Mouse (Mus musculus): Measurements from ENCODE around the gene Taco1. TPM values are rescaled to one million over a fixed set of nuclear protein-coding genes. Genes with fewer than 3 reads are reported as not detected.
"Not testable (repeated sequence)": the region's sequence is repeated elsewhere in the genome, so short reads cannot be mapped to it uniquely, and the experiment has no call there.

Taco1 gene
- polyA plus RNA-seq, 1 experiment from 2014 or later, result 9.6 TPM

GRCm38 (mm10) chr11:106065073-106065922, 563 bp upstream of the Taco1 start:
- Histone ChIP-seq H3K9ac (replicated peaks) (peak overlapping the region; percentile 88; the same call in 1 of the 2 replicates), H3K4me3 (replicated peaks) (peak overlapping the region; percentile 89), H3K27ac (no peak overlapping the region), H3K27me3 (no peaks in the 10 kb centered on the region), H3K9me3 (no peaks in the 10 kb centered on the region), H3K4me2 (replicated peaks) (peak overlapping the region; percentile 93), H3K4me1 (replicated peaks) (peaks cover 15% of the 10 kb centered on the region), H3K36me3 (no peaks in the 10 kb centered on the region)
- no peak; the same call in 1 of the 2 replicates for ATAC-seq
- WGBS, result 45% methylated on average over 18 of the region's 18 CpGs

DNA sequence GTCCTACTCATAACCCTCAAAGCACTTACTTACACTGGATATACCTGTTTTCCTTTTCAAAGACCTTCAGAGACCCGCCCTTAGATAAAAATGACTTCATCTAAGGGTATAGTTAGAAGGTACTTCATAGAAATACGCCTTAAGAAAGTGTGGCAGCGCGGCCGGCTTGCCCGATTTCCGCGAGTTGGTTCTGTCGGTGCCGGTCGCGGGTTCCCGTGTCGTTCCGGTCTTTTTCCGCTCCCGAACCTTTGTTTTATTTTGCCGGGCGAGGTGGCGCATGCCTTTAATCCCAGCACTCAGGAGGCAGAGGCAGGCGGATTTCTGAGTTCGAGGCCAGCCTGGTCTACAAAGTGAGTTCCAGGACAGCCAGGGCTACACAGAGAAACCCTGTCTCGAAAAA, 755 bp downstream of the Taco1 start:
- not testable (repeated sequence) for H3K27me3 ChIP-seq, H3K36me3 ChIP-seq, H3K9me3 ChIP-seq, ATAC-seq
- Histone ChIP-seq H3K27ac (peak overlapping the region; percentile 71), H3K4me1 (replicated peaks) (peaks cover 15% of the 10 kb centered on the region), H3K4me3 (replicated peaks) (peak overlapping the region; percentile 89), H3K9ac (replicated peaks) (peak overlapping the region; percentile 88), H3K4me2 (replicated peaks) (peak overlapping the region; percentile 93)
- 18% methylated on average over 23 of the region's 23 CpGs for WGBS

DNA sequence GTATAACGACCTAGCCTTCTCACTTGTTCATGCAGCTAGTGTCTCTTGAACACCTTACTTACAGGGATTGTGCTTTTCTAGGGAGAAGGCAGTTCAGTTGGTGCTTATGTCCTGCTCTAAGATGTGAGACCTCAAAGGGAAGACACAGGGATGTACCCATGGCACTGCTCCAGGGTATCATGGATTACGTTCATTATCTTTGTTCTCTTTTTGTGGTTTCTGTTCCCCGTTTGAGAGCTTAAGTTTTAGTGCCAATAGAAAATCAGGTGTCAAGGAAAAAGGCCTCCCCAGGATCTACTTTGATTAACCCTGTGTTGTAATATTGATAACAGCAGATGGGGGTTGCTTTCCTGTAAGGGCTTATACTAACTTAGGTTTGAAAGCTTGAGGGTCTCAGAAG, 7.9 kb downstream of the Taco1 start:
- H3K4me1 ChIP-seq (replicated peaks), result no peaks in the 10 kb centered on the region
- no peaks in the 10 kb centered on the region for H3K27me3 ChIP-seq
- ATAC-seq, result no peak
- no peak overlapping the region for H3K9ac ChIP-seq (replicated peaks)
- H3K27ac ChIP-seq, result no peak overlapping the region
- WGBS, result 92% methylated on average over 3 of the region's 3 CpGs
- H3K36me3 ChIP-seq, result peaks cover 21% of the 10 kb centered on the region
- H3K4me2 ChIP-seq (replicated peaks), result no peak overlapping the region
- H3K4me3 ChIP-seq (replicated peaks), result no peak overlapping the region
- H3K9me3 ChIP-seq, result no peaks in the 10 kb centered on the region

GRCm38 (mm10) chr11:106076321-106076720, 10.5 kb downstream of the Taco1 start:
- Histone ChIP-seq H3K4me1 (replicated peaks) (no peaks in the 10 kb centered on the region), H3K4me3 (replicated peaks) (no peak overlapping the region), H3K36me3 (peaks cover 21% of the 10 kb centered on the region), H3K27me3 (no peaks in the 10 kb centered on the region), H3K9me3 (no peaks in the 10 kb centered on the region), H3K9ac (replicated peaks) (no peak overlapping the region), H3K27ac (no peak overlapping the region), H3K4me2 (replicated peaks) (no peak overlapping the region)
- no peak for ATAC-seq
- WGBS, result 8% methylated on average over 4 of the region's 4 CpGs

DNA sequence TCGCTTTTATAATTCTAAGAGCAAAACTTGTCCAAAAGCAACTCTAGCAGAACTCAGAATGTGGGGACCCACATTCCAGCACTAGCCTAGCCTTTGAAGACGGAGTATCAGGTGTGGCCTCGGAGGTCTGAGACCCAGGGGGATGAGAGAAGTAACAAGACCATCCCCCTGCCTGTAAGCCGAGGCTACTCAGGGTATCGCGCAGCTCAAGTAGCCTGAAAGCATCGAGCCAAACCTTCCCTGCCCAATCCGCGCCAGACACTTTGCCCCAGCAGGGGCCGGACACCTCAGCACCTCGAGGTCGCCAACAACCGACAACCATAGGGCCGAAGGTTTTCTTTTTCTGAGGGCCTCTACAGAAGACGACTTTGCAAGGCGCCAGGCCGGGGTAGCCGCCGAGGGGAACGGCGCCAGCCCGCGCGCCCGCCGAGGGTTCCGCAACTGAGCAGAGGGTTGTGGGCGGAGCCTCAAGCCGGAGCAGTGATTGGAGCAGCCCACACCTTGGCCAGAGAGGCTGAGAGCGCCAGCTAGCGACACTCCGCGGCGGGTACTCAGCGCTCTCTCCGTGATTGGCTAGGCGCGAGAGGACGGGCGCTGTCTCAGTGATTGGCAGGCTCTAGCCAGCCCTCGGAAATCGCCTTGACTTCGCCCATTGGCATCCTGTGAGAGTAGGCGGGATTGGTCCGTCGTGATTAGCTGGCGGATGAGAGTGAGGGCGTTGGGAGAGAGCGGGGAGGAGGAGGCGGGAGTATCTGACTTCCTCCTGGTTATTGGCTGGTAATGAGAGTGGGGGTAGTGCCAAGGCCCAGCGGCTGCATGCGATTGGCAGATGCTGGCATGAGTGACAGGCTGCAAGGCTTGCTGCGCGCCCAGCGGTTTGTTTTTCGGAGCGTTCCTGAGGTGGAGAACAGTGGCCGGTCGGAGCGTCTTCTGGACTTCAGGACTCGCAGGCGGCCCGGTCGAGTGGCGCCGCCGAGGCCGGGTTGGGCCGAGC, 18.1 kb downstream of the Taco1 start, which contains the start of gene Map3k3:
Gene Map3k3, plus strand, starts transcription at position 906 of the 994 bp plus-strand sequence.
- Histone ChIP-seq H3K27ac (peak within 1 kb of the TSS; percentile 97), H3K4me1 (replicated peaks) (peaks cover 20% of the 10 kb centered on the region), H3K4me2 (replicated peaks) (peak within 1 kb of the TSS; percentile 61), H3K36me3 (no peaks in the 10 kb centered on the region), H3K4me3 (replicated peaks) (peak within 1 kb of the TSS; percentile 83), H3K27me3 (no peaks in the 10 kb centered on the region), H3K9ac (replicated peaks) (peak within 1 kb of the TSS; percentile 93), H3K9me3 (no peaks in the 10 kb centered on the region)
- under 1% methylated on average over 69 of the region's 69 CpGs for WGBS
- ATAC-seq, result peak; percentile 98

- H3K36me3 ChIP-seq, result no peaks in the 10 kb centered on the region
- ATAC-seq, result peak; percentile 57
- H3K9ac ChIP-seq (replicated peaks), result peak overlapping the region; percentile 93
- peaks cover 20% of the 10 kb centered on the region for H3K4me1 ChIP-seq (replicated peaks)
- H3K27me3 ChIP-seq, result no peaks in the 10 kb centered on the region
- peak overlapping the region; percentile 61 for H3K4me2 ChIP-seq (replicated peaks)
- H3K9me3 ChIP-seq, result no peaks in the 10 kb centered on the region
- under 1% methylated on average over 50 of the region's 61 CpGs for WGBS
- peak overlapping the region; percentile 97 for H3K27ac ChIP-seq
- H3K4me3 ChIP-seq (replicated peaks), result peak overlapping the region; percentile 83
Measured at GRCm38 (mm10) chr11:106084911-106085561, 19.2 kb downstream of the Taco1 start.

GRCm38 (mm10) chr11:106098223-106098622, 32.4 kb downstream of the Taco1 start:
- ATAC-seq, result no peak
- Histone ChIP-seq H3K27me3 (no peaks in the 10 kb centered on the region), H3K9me3 (no peaks in the 10 kb centered on the region), H3K4me2 (replicated peaks) (no peak overlapping the region), H3K9ac (replicated peaks) (no peak overlapping the region), H3K4me1 (replicated peaks) (no peaks in the 10 kb centered on the region), H3K36me3 (0 out of 2 replicates have a peak, but pooled peaks cover 6% of the 10 kb centered on the region), H3K4me3 (replicated peaks) (no peak overlapping the region), H3K27ac (no peak overlapping the region)
- 97% methylated on average over 1 of the region's 1 CpGs for WGBS

DNA sequence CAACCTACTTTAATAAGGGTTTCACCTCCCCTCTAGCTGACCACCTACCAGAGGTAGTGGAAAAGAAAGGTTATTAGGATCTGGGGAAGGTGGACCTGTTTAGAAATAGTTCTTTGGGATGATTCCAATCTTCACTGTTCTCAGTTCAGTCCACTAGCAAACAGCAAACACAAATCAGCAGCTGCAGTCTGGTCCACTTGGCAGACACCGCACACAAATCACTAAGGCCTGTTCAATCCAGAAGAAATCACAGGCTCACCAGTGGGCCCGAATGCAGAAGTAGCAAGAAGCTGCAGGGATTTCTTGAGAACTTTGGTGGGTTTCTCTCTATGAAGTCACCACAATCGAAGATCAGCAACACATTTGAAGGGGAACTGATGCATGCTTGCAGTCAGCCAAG, 37.0 kb downstream of the Taco1 start:
- ATAC-seq, result no peak
- no peaks in the 10 kb centered on the region for H3K9me3 ChIP-seq
- no peaks in the 10 kb centered on the region for H3K4me1 ChIP-seq (replicated peaks)
- 0 out of 2 replicates have a peak, but pooled peaks cover 6% of the 10 kb centered on the region for H3K36me3 ChIP-seq
- no peak overlapping the region for H3K4me2 ChIP-seq (replicated peaks)
- no peak overlapping the region for H3K27ac ChIP-seq
- WGBS, result 94% methylated on average over 3 of the region's 3 CpGs
- no peak overlapping the region for H3K9ac ChIP-seq (replicated peaks)
- H3K27me3 ChIP-seq, result no peaks in the 10 kb centered on the region
- H3K4me3 ChIP-seq (replicated peaks), result no peak overlapping the region

- Histone ChIP-seq H3K9ac (replicated peaks) (no peak overlapping the region), H3K4me2 (replicated peaks) (no peak overlapping the region), H3K4me1 (replicated peaks) (no peaks in the 10 kb centered on the region), H3K36me3 (peaks cover 6% of the 10 kb centered on the region; the same call in 1 of the 2 replicates), H3K4me3 (replicated peaks) (no peak overlapping the region), H3K9me3 (no peaks in the 10 kb centered on the region), H3K27me3 (no peaks in the 10 kb centered on the region), H3K27ac (no peak overlapping the region)
- no peak for ATAC-seq
- 89% methylated on average over 8 of the region's 8 CpGs for WGBS
Measured at GRCm38 (mm10) chr11:106106047-106106587, 40.3 kb downstream of the Taco1 start.

DNA sequence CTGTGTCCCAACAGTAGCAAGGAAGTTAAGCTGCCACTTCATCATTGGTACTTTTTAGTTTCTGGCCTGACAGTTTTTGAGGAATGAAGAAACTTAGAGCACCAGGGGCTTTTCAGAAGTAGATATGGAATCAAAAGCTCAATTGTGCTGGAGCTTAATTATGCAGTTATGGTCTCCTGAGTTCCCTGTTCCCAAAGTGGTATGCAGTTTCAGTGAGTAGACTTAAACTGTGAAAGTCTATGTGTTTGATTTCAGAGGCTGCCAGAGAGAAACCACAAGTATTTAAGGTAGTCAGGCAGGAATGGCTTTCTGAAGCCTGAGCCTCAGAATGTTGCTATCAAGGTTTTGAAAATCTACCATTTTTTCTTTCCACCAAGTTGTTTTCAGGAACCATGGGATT, 45.8 kb downstream of the Taco1 start:
- Histone ChIP-seq H3K36me3 (peaks cover 29% of the 10 kb centered on the region), H3K27me3 (no peaks in the 10 kb centered on the region), H3K9me3 (no peaks in the 10 kb centered on the region), H3K4me1 (replicated peaks) (no peaks in the 10 kb centered on the region), H3K4me3 (replicated peaks) (no peak overlapping the region), H3K27ac (no peak overlapping the region), H3K9ac (replicated peaks) (no peak overlapping the region), H3K4me2 (replicated peaks) (no peak overlapping the region)
- ATAC-seq, result no peak

- Histone ChIP-seq H3K4me2 (replicated peaks) (no peak overlapping the region), H3K9me3 (no peaks in the 10 kb centered on the region), H3K9ac (replicated peaks) (no peak overlapping the region), H3K27ac (no peak overlapping the region), H3K36me3 (peaks cover 60% of the 10 kb centered on the region), H3K27me3 (no peaks in the 10 kb centered on the region), H3K4me3 (replicated peaks) (no peak overlapping the region), H3K4me1 (replicated peaks) (no peaks in the 10 kb centered on the region)
- WGBS, result 99% methylated on average over 5 of the region's 5 CpGs
- no peak for ATAC-seq
Measured at GRCm38 (mm10) chr11:106122221-106122620, 56.4 kb downstream of the Taco1 start.

Measured in midbrain, embryonic 13.5 days (tissue).